Mouse (Mus musculus) CH12.LX (cell line): ENCODE measurements around the gene Sema6d. TPM values are rescaled to one million over a fixed set of nuclear protein-coding genes. Genes with fewer than 3 reads are reported as not detected.

Experiments
- DNase-seq: peaks from one replicate; pipeline ENCODE4 v3.0.0-alpha.2; 2013; ENCODE audit errors: extremely low read depth
- H3K27ac ChIP-seq: 2 replicates; pipeline ENCODE4 v1.5.1; 2012; ENCODE audit warnings: low read depth, mild to moderate bottlenecking, control low read depth, moderate library complexity; ENCODE audit not compliant: insufficient read depth
- H3K27me3 ChIP-seq: replicated peaks from 2 replicates; pipeline ENCODE3; 2012; ENCODE audit warnings: inconsistent platforms
- H3K36me3 ChIP-seq, 2 experiments: replicated peaks in 1 of 2; 2 replicates each; pipeline versions ENCODE3 to v1.6.1; 2012; ENCODE audit warnings: inconsistent platforms in 1 of 2, low read length in 1 of 2, mild to moderate bottlenecking in 1 of 2, mixed read lengths in 1 of 2, moderate library complexity in 1 of 2; ENCODE audit not compliant: control insufficient read depth in 1 of 2, insufficient read depth in 1 of 2
- H3K4me1 ChIP-seq, 2 experiments: 2 replicates each; pipeline ENCODE4 v1.6.1; 2012; ENCODE audit warnings: inconsistent platforms in 1 of 2, moderate library complexity in 1 of 2; ENCODE audit not compliant: insufficient read depth in 2 of 2, control insufficient read depth in 1 of 2
- H3K4me2 ChIP-seq: 2 replicates; pipeline ENCODE4 v1.6.1; 2012; ENCODE audit warnings: low read depth, mild to moderate bottlenecking, control low read depth; ENCODE audit not compliant: poor library complexity, insufficient read depth, severe bottlenecking
- H3K4me3 ChIP-seq, 3 experiments: fragments of 150-350 bp in 1 of 3; sonication (generic) in 1 of 3; replicated peaks in 1 of 3; 2 replicates each; pipeline versions ENCODE3 to v1.5.1; 2011 to 2012; ENCODE audit warnings: low read depth in 2 of 3, low read length in 2 of 3, mild to moderate bottlenecking in 2 of 3, moderate library complexity in 2 of 3, control low read depth in 1 of 3, improper control_type of control experiment in 1 of 3, inconsistent platforms in 1 of 3, mixed read lengths in 1 of 3; ENCODE audit not compliant: poor library complexity in 1 of 3
- H3K79me2 ChIP-seq: replicated peaks from 2 replicates; pipeline ENCODE4 v1.6.1; 2012; ENCODE audit warnings: mild to moderate bottlenecking, moderate library complexity; ENCODE audit not compliant: control insufficient read depth, poor library complexity, insufficient read depth, severe bottlenecking; ENCODE audit errors: extremely low read depth
- H3K9ac ChIP-seq: 2 replicates; pipeline ENCODE4 v1.6.1; 2012; ENCODE audit warnings: low read depth, mild to moderate bottlenecking, control low read depth, moderate library complexity; ENCODE audit not compliant: insufficient read depth
- H3K9me3 ChIP-seq: replicated peaks from 2 replicates; pipeline ENCODE3; 2012; ENCODE audit warnings: low read length, inconsistent platforms, mixed read lengths
- BHLHE40 ChIP-seq: IDR thresholded peaks from 2 replicates; pipeline ENCODE4 v1.6.1; 2011; ENCODE audit warnings: mild to moderate bottlenecking, low read depth, low read length, improper control_type of control experiment
- CHD1 ChIP-seq: IDR thresholded peaks from 2 replicates; pipeline ENCODE4 v1.6.1; 2012; ENCODE audit warnings: low read depth, low read length, improper control_type of control experiment, inconsistent platforms
- CHD2 ChIP-seq: IDR thresholded peaks from 2 replicates; pipeline ENCODE4 v1.6.1; 2011; ENCODE audit warnings: low read length, improper control_type of control experiment
- ELF1 ChIP-seq: IDR thresholded peaks from 2 replicates; pipeline ENCODE4 v1.6.1; 2014; ENCODE audit warnings: low read depth, mild to moderate bottlenecking, inconsistent platforms, low read length, improper control_type of control experiment
- EP300 ChIP-seq: IDR thresholded peaks from 2 replicates; pipeline ENCODE4 v1.6.1; 2011; ENCODE audit warnings: low read length, improper control_type of control experiment
- ETS1 ChIP-seq: conservative IDR thresholded peaks from 2 replicates; pipeline ENCODE4 v1.6.1; 2012; ENCODE audit warnings: low read depth, mild to moderate bottlenecking, inconsistent platforms, low read length, improper control_type of control experiment, moderate library complexity
- GABPA ChIP-seq: IDR thresholded peaks from 2 replicates; pipeline ENCODE4 v1.6.1; 2012; ENCODE audit warnings: low read depth, low read length, improper control_type of control experiment, inconsistent platforms; ENCODE audit not compliant: insufficient replicate concordance
- HCFC1 ChIP-seq: IDR thresholded peaks from 2 replicates; pipeline ENCODE4 v1.6.1; 2012; ENCODE audit warnings: low read depth, mild to moderate bottlenecking, inconsistent platforms, low read length, improper control_type of control experiment
- IRF4 ChIP-seq: IDR thresholded peaks from 2 replicates; pipeline ENCODE4 v1.6.1; 2014; ENCODE audit warnings: low read depth, mild to moderate bottlenecking, inconsistent platforms, low read length, improper control_type of control experiment
- JUN ChIP-seq: IDR thresholded peaks from 2 replicates; pipeline ENCODE4 v1.6.1; 2011; ENCODE audit warnings: low read depth, mild to moderate bottlenecking, low read length, improper control_type of control experiment, moderate library complexity; ENCODE audit not compliant: insufficient read depth
- MAZ ChIP-seq: IDR thresholded peaks from 2 replicates; pipeline ENCODE4 v1.6.1; 2012; ENCODE audit warnings: low read depth, mild to moderate bottlenecking, inconsistent platforms, low read length, improper control_type of control experiment, moderate library complexity
- MYC ChIP-seq: IDR thresholded peaks from 2 replicates; pipeline ENCODE4 v1.6.1; 2011; ENCODE audit warnings: low read depth, mild to moderate bottlenecking, improper control_type of control experiment, low read length
- NELFE ChIP-seq: IDR thresholded peaks from 2 replicates; pipeline ENCODE4 v1.6.1; 2011; ENCODE audit warnings: low read depth, low read length, improper control_type of control experiment
- NRF1 ChIP-seq: IDR thresholded peaks from 2 replicates; pipeline ENCODE4 v1.6.1; 2014; ENCODE audit warnings: low read depth, mild to moderate bottlenecking, inconsistent platforms, low read length, improper control_type of control experiment, moderate library complexity
- PAX5 ChIP-seq: IDR thresholded peaks from 2 replicates; pipeline ENCODE4 v1.6.1; 2012; ENCODE audit warnings: low read length, inconsistent platforms, mixed read lengths
- POLR2A ChIP-seq: IDR thresholded peaks from 2 replicates; pipeline ENCODE4 v1.6.1; 2011; ENCODE audit warnings: low read depth, mild to moderate bottlenecking, improper control_type of control experiment, low read length
- RAD21 ChIP-seq: IDR thresholded peaks from 2 replicates; pipeline ENCODE4 v1.6.1; 2011; ENCODE audit warnings: low read depth, mild to moderate bottlenecking, low read length, improper control_type of control experiment, moderate library complexity
- RCOR1 ChIP-seq: conservative IDR thresholded peaks from 2 replicates; pipeline ENCODE4 v1.6.1; 2012; ENCODE audit warnings: low read depth, mild to moderate bottlenecking, inconsistent platforms, low read length, improper control_type of control experiment
- TBP ChIP-seq: conservative IDR thresholded peaks from 2 replicates; pipeline ENCODE4 v1.6.1; 2011; ENCODE audit warnings: low read depth, low read length, improper control_type of control experiment
- USF1 ChIP-seq: IDR thresholded peaks from 2 replicates; pipeline ENCODE4 v1.6.1; 2014; ENCODE audit warnings: low read depth, mild to moderate bottlenecking, inconsistent platforms, low read length, improper control_type of control experiment
- USF2 ChIP-seq: conservative IDR thresholded peaks from 2 replicates; pipeline ENCODE4 v1.6.1; 2011; ENCODE audit warnings: low read depth, low read length, improper control_type of control experiment
- ZC3H11A ChIP-seq: IDR thresholded peaks from 2 replicates; pipeline ENCODE4 v1.6.1; 2012; ENCODE audit warnings: low read depth, mild to moderate bottlenecking, inconsistent platforms, low read length, improper control_type of control experiment
- ZKSCAN1 ChIP-seq: IDR thresholded peaks from 2 replicates; pipeline ENCODE4 v1.6.1; 2012; ENCODE audit warnings: low read depth, inconsistent platforms, low read length, improper control_type of control experiment, borderline replicate concordance
- ZMIZ1 ChIP-seq: IDR thresholded peaks from 2 replicates; pipeline ENCODE4 v1.6.1; 2012; ENCODE audit warnings: low read depth, mild to moderate bottlenecking, inconsistent platforms, low read length, improper control_type of control experiment
- ZNF384 ChIP-seq: IDR thresholded peaks from 2 replicates; pipeline ENCODE4 v1.6.1; 2012; ENCODE audit warnings: low read depth, low read length, improper control_type of control experiment, inconsistent platforms
- dilution Hi-C: fragments of 300-500 bp; cut with MboI; formaldehyde crosslinking; loops from 2 replicates; pipeline ENCODE4 v1.14.3; 2020; ENCODE audit warnings: low sequenced_read_pairs; ENCODE audit not compliant: extremely low pct_unique_long_range_greater_than_20kb, extremely low pct_ligation_motif_present
- in situ Hi-C: fragments of 300-500 bp; cut with MboI; formaldehyde crosslinking; loops from 3 replicates; pipeline ENCODE4 v1.14.3; 2019; ENCODE audit warnings: low sequenced_read_pairs, low pct_ligation_motif_present, low pct_unique_long_range_greater_than_20kb, mixed read lengths
- polyA plus RNA-seq: library from polyadenylated mRNA; unstranded; fragments of >175 nt; gene quantifications from 2 replicates; pipeline ENCODE4 v1.2.1, GENCODE M21; 2012; ENCODE audit warnings: low read depth; ENCODE audit not compliant: insufficient read length
- total RNA-seq, 2 experiments: library from RNA; depleted of rRNA; stranded (reverse); fragments of 300-350 nt in 1 of 2; fragments of >200 nt in 1 of 2; gene quantifications; 2 replicates each; pipeline ENCODE4 v1.2.3; 2012 to 2014

Gene Sema6d
- total and polyA plus RNA-seq, 3 experiments = not detected

- no peaks in the 10 kb centered on the region for H3K4me1 ChIP-seq
- no peak overlapping the region for H3K4me2 ChIP-seq
- no peaks in the 10 kb centered on the region for H3K79me2 ChIP-seq
- no peaks in the 10 kb centered on the region for H3K27me3 ChIP-seq
- in situ Hi-C loops (no loop called here), dilution Hi-C loops (no loop called here)
- no peaks in the 10 kb centered on the region for H3K36me3 ChIP-seq
- no peak for TF ChIP-seq RAD21
- TF ChIP-seq EP300 = no peak
- TF ChIP-seq HCFC1 = no peak
- no peak for TF ChIP-seq USF1
- no peak for TF ChIP-seq PAX5
- no peak for TF ChIP-seq ZMIZ1
- no peak for TF ChIP-seq BHLHE40
- H3K4me3 ChIP-seq = no peak overlapping the region
- DNase-seq = no peak
- peaks cover 58% of the 10 kb centered on the region for H3K9me3 ChIP-seq
- H3K27ac ChIP-seq = no peak overlapping the region
- no peak overlapping the region for H3K9ac ChIP-seq
Observed at GRCm38 (mm10) chr2:124550315-124550714, 460.5 kb downstream of the Sema6d start.

- Histone ChIP-seq H3K4me1 (no peaks in the 10 kb centered on the region), H3K27me3 (no peaks in the 10 kb centered on the region), H3K4me2 (no peak overlapping the region), H3K4me3 (no peak overlapping the region), H3K9ac (no peak overlapping the region), H3K9me3 (peaks cover 73% of the 10 kb centered on the region), H3K27ac (no peak overlapping the region), H3K36me3 (no peaks in the 10 kb centered on the region), H3K79me2 (no peaks in the 10 kb centered on the region)
- in situ Hi-C loops (no loop called here), dilution Hi-C loops (no loop called here)
- no peak for DNase-seq
- TF ChIP-seq NRF1 = no peak
- no peak for TF ChIP-seq RCOR1
- no peak for TF ChIP-seq POLR2A
- TF ChIP-seq HCFC1 = no peak
- no peak for TF ChIP-seq IRF4
- no peak for TF ChIP-seq TBP
Observed at GRCm38 (mm10) chr2:124554751-124555415, 465.1 kb downstream of the Sema6d start.

DNA sequence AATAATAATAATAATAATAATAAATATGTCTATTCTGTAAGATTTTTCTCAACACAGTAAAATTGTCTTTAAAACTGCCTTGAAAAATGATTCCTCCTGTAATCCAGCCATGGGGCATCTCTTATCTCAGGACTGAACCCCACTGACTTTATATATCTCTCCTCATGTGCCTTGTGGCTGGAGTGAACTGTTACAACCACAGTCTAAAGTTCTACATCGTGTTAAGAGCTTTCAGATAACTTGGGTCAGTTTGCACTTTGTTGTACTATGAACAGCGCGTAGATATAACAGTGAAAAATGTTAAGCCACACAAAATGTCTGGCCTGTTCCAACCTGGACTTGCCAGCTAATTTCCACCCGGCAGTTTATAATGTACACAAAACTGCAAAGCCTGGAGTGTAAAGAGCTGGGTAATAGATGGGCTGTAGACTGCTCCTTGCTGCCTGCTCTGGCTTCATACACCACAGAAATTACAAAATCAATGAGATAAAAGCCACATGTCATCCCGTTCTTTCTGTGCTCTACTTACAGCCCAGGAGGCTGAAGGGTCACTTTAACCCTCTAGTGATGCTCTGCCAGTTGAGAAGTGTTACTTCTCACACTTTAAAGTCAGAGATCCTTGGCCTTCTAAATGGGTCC is 467.2 kb downstream of the Sema6d start:
- H3K36me3 ChIP-seq = no peaks in the 10 kb centered on the region
- H3K27me3 ChIP-seq = no peaks in the 10 kb centered on the region
- H3K79me2 ChIP-seq = no peaks in the 10 kb centered on the region
- no peaks in the 10 kb centered on the region for H3K4me1 ChIP-seq
- H3K4me3 ChIP-seq = no peak overlapping the region
- no peak overlapping the region for H3K27ac ChIP-seq
- dilution Hi-C loops = no loop called here
- no peak for DNase-seq
- in situ Hi-C loops = no loop called here
- no peak overlapping the region for H3K4me2 ChIP-seq
- H3K9me3 ChIP-seq = peaks cover 75% of the 10 kb centered on the region
- no peak overlapping the region for H3K9ac ChIP-seq
- TF ChIP-seq CHD2 = no peak
- TF ChIP-seq EP300 = no peak
- TF ChIP-seq MYC = no peak
- TF ChIP-seq PAX5 = no peak
- TF ChIP-seq MAZ = no peak
- no peak for TF ChIP-seq CHD1
- TF ChIP-seq NELFE = no peak
- TF ChIP-seq IRF4 = no peak
- TF ChIP-seq USF2 = no peak
- no peak for TF ChIP-seq ZC3H11A
- TF ChIP-seq JUN = no peak
- TF ChIP-seq GABPA = no peak
- no peak for TF ChIP-seq ELF1
- no peak for TF ChIP-seq ZMIZ1
- no peak for TF ChIP-seq ZNF384
- no peak for TF ChIP-seq ZKSCAN1
- TF ChIP-seq ETS1 = no peak
